Mouse (Mus musculus): ENCODE measurements around the gene Ssrp1. TPM values are rescaled to one million over a fixed set of nuclear protein-coding genes. Genes with fewer than 3 reads are reported as not detected.

Gene Ssrp1
- total RNA-seq, 2 experiments from 2014 or later = 175 to 390 TPM

DNA sequence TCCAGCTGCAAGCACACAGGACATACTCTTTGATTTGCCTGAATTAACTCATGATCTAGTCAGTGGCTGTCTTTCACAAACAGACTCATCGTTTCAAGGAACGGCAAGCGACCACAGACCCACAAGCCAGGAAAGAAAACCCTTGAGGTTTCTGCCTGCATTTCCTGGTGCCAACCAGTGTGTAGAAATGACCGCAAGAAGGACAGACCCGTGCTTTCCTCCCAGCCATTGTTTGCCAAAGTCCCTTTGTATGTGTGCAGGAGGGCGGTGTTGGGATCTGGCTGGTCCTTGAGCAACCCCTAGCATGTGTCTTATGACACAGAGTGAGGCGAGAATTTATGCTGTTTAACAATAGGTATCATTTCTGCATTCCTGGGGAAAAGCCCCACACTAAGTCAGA lies 2.9 kb upstream of the Ssrp1 start:
- ATAC-seq (replicated peaks; ENCODE audit: poor library complexity) = peak; percentile 56

DNA sequence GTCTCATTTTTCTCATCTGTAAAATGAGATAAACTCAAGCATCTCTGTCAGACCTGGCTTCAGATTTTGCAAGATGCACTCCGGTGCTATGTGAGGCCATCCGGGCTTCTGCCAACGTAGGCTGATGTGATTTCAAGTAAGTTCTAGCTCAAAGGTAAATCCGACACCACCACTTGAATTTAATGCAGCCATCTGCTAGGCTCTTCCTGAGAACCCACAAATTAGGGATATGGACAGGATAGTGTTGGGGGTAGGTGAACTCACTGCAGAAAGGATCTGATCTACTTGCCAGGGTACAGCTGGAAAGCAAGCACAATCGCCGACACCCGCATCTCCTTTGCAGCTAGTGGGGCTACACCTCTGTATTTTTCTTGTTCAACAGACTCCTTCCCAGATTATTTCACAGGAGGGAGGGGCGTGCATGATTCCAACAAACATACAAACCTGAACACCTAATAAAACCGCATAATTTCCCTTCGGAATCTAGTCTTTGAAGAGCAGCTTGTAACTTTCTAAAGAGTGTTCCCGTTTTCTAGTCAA lies 457 bp upstream of the Ssrp1 start:
- no peak for ATAC-seq (replicated peaks; ENCODE audit: poor library complexity)

DNA sequence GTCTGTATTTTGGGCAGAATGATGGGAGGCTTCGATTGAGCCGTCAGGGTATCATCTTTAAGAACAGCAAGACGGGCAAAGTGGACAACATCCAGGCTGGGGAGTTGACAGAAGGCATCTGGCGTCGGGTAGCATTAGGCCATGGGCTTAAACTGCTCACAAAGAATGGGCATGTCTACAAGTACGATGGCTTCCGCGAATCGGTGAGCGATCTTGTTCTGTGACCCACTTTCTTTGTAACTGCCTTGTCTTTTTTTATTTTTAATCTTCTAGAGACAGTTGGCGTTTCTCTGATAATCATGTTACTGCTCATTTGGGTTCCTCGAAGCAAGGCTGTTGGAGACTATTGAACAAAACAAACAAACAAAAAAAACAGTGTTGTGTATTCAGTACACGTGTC lies 1.3 kb downstream of the Ssrp1 start:
- no peak for ATAC-seq (replicated peaks; ENCODE audit: poor library complexity)

- no peak for ATAC-seq (replicated peaks; ENCODE audit: poor library complexity)
Observed at GRCm38 (mm10) chr2:85043623-85044022, 6.6 kb downstream of the Ssrp1 start.

DNA sequence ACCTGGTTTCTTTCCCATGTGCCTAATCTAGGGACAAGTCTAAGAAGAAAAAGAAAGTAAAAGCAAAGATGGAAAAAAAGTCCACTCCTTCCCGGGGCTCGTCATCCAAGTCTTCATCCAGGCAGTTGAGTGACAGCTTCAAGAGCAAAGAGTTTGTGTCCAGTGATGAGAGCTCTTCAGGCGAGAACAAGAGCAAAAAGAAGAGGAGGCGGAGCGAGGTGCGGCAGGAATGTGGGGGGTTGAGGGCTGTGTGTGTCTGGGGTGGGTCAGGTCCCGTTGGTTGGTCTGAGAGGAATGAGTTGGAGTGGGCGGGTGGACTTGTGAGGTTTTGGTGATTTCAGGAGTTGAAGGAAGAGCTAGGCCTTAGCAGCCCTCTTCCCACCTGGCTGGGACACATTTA lies 9.2 kb downstream of the Ssrp1 start:
- no peak for ATAC-seq (replicated peaks; ENCODE audit: poor library complexity)

DNA sequence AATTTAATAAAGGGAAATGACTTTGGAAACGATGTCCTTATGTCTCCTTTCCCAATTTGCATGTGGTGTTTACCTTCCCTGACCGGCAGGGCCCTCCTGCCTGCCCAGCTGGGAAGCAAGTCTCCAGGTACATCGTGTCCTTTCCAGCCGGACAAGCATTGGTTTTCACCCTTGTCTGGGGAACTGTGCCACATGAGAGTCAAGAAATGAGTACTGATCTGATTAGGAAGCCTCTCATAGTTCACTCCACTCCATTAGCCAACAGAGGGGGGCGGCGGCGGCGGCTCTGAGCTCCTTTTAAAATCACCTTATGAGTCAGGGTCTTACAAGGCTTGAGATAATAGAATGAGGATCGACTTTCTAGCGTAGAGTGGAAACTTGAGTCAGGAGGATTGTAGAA lies 10.0 kb downstream of the Ssrp1 start:
- no peak for ATAC-seq (replicated peaks; ENCODE audit: poor library complexity)

GRCm38 (mm10) chr2:85047596-85048167 lies 10.6 kb downstream of the Ssrp1 start, which contains the start of gene Tnks1bp1:
Gene Tnks1bp1 (plus strand): TSS chr2:85048022.
- peak; percentile 85 for ATAC-seq (replicated peaks; ENCODE audit: poor library complexity)

GRCm38 (mm10) chr2:85048168-85048751 lies 11.2 kb downstream of the Ssrp1 start:
- ATAC-seq (replicated peaks; ENCODE audit: poor library complexity) = peak; percentile 34

GRCm38 (mm10) chr2:85049277-85049676 lies 12.2 kb downstream of the Ssrp1 start:
- ATAC-seq (replicated peaks; ENCODE audit: poor library complexity) = no peak

DNA sequence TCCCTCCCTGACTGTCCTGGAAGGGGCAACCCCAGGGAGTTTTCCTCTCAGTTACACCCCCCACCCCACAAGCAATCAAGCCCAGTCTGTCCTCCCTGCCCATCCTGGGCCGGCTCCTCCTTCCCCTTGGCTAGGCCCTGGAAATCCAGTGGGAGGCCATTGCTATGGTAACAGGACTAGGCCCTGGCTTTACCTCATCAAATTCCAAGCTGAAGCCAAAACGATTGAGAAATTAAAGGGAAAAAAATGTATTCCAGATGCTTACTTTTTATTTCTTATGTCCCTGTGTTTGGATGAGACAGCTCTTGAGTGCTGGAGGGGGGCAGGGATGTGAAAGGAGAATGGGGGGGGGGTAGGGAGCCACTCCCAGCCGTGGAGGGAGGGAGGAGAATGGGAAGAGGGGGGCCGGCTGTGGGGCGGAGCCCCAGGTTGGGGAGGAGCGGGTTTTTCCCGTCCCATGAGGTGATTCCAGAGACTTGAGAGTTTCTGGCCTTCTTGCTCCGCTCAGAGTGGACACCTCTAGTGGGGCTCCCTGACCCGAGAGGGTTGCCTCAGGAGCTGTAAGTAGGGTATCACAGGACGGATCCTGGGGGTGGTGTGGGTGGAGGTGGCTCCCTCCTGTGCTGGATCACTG lies 13.1 kb downstream of the Ssrp1 start:
- no peak for ATAC-seq (replicated peaks; ENCODE audit: poor library complexity)

GRCm38 (mm10) chr2:85050746-85051145 lies 13.7 kb downstream of the Ssrp1 start:
- no peak for ATAC-seq (replicated peaks; ENCODE audit: poor library complexity)

- no peak for ATAC-seq (replicated peaks; ENCODE audit: poor library complexity)
Observed at GRCm38 (mm10) chr2:85053192-85053816, 16.3 kb downstream of the Ssrp1 start.

DNA sequence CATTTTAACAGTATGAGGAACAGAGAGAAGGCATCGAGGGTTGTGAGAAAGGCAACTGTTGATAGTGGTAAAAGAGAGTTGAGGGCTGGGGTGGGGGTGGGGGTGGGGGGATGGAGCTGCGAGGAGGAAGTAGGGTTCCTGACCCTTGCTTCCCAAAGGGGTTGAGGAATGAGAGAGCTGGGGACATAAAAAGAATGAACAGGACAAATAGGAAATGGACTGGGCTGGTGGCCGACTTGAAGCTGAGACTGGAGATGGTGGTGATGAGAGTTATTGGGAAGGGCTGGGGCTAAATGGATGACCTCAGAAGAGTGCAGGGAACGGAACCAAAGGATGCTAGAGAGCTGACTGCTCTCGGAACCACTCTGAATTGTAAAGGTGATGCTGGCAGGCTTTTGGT lies 19.7 kb downstream of the Ssrp1 start:
- no peak for ATAC-seq (replicated peaks; ENCODE audit: poor library complexity)

DNA sequence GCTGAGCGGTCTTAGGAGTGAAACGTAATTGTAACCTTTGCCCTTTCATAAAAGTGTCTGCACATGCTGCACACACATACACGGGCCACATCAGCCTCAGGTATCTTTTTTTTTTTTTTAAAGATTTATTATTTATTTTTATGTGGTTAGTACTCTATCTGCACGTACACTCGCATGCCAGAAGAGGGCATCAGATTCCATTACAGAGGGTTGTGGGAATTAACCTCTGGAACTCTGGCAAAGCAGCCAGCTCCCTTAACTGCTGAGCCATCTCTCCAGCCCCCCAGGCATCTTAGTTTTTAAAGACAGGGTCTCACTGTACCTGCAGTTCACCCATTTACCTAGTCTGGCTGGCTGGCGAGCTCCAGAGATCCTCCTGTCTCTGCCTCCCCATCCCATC lies 22.6 kb downstream of the Ssrp1 start:
- no peak for ATAC-seq (replicated peaks; ENCODE audit: poor library complexity)

- ATAC-seq (replicated peaks; ENCODE audit: poor library complexity) = peak; percentile 84
Observed at GRCm38 (mm10) chr2:85060591-85061060, 23.6 kb downstream of the Ssrp1 start.

- peak; percentile 30 for ATAC-seq (replicated peaks; ENCODE audit: poor library complexity)
Observed at GRCm38 (mm10) chr2:85061107-85061541, 24.1 kb downstream of the Ssrp1 start.

GRCm38 (mm10) chr2:85065141-85065875 lies 28.3 kb downstream of the Ssrp1 start:
- no peak for ATAC-seq (replicated peaks; ENCODE audit: poor library complexity)

DNA sequence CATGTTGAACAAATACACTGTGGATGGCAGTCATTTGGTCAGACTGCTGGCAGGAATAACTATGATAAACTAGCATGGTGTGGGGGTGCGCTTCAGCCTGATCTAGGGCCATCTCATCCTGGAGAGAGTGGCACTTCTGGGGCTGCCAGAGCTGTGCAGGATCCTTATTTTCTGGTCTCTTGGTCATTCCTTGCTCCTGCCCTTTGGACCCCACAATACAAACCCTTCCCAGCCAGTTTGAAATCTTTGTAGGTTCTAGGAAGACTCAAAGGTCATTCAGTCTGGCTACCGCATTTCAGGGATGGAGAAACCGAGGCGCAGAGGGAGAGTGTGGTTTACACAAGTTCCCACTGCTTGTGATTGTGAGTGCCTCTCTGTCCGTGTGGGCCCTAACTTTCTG lies 29.9 kb downstream of the Ssrp1 start:
- no peak for ATAC-seq (replicated peaks; ENCODE audit: poor library complexity)

- no peak for ATAC-seq (replicated peaks; ENCODE audit: poor library complexity)
Observed at GRCm38 (mm10) chr2:85067903-85068625, 31.0 kb downstream of the Ssrp1 start.

- ATAC-seq (replicated peaks; ENCODE audit: poor library complexity) = no peak
Observed at GRCm38 (mm10) chr2:85068626-85069025, 31.6 kb downstream of the Ssrp1 start.

Measured in megakaryocyte progenitor cell, adult 5-6 weeks (primary cell).